In the genomic region with DNA sequence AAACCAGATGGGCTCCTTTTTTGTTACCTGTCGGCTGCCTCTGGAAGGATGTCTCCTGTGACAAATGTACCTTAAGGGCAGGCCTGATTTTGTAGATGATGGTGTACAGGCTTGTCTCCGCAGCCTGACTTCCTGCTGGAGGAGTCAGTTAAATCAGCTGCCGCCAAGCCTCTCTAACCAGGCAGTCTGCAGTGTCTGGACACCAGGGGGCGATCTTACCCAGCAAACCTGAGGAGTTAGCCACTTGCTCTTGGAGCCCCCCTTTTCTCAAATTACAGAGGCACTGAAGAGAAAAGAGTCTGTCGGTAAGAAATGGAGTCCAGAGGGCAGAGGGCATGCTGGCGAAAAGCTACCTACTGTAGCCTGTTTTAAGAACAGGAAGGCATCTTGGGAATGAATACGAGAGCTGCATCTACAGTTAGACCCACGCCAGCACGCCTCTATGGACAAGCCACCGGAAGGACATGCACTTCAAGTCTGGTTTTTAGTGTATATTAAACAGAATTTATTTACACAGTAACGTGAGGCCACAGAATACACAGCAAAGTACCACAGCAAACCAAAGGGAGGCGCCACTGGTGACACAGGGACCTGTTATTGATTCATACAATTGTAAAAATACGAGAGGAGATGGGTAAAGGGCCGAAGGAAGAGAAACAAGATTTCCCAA, we compare ENCODE assay signal across 8 mouse cellular contexts. TPM values are rescaled to one million over a fixed set of nuclear protein-coding genes. Genes with fewer than 3 reads are reported as not detected.
DNase-seq lines count a peak whose midpoint lies in the region; ATAC-seq and TF ChIP-seq lines count a peak whose summit lies in the region.

No protein-coding gene starts in this region.

- H3K4me1 ChIP-seq in embryonic facial prominence, embryonic 12.5 days, result peaks cover 14% of the 10 kb centered on the region
- H3K4me1 ChIP-seq in heart, embryonic 12.5 days (replicated peaks), result peaks cover 9% of the 10 kb centered on the region; the same call in 1 of the 2 replicates
- no peaks in the 10 kb centered on the region for H3K4me1 ChIP-seq in kidney, postnatal 0 days (replicated peaks; ENCODE audit: insufficient read depth, low read length)
- H3K4me1 ChIP-seq in liver, embryonic 14.5 days (replicated peaks; ENCODE audit: control insufficient read depth in 2 of 2, insufficient read depth in 2 of 2, low read length in 1 of 2), result no peaks in the 10 kb centered on the region
- 0 out of 2 replicates have a peak, but pooled peaks cover 2% of the 10 kb centered on the region for H3K4me1 ChIP-seq in neural tube, embryonic 14.5 days (ENCODE audit: control insufficient read depth, insufficient read depth, low read length)

- no peaks in the 10 kb centered on the region for H3K9me3 ChIP-seq in embryonic facial prominence, embryonic 12.5 days
- H3K9me3 ChIP-seq in heart, embryonic 12.5 days (replicated peaks), result no peaks in the 10 kb centered on the region
- no peaks in the 10 kb centered on the region for H3K9me3 ChIP-seq in kidney, postnatal 0 days (replicated peaks; ENCODE audit: low read length)
- no peaks in the 10 kb centered on the region for H3K9me3 ChIP-seq in liver, embryonic 14.5 days (ENCODE audit: control insufficient read depth, low read length)
- no peaks in the 10 kb centered on the region for H3K9me3 ChIP-seq in neural tube, embryonic 14.5 days (ENCODE audit: control insufficient read depth, low read length)

- H3K79me2 ChIP-seq in C2C12 (ENCODE audit: control insufficient read depth, insufficient read depth), result no peaks in the 10 kb centered on the region

- no peak overlapping the region for H3K27ac ChIP-seq in embryonic facial prominence, embryonic 12.5 days
- no peak overlapping the region for H3K27ac ChIP-seq in heart, embryonic 12.5 days (ENCODE audit: poor library complexity, severe bottlenecking)
- no peak overlapping the region for H3K27ac ChIP-seq in kidney, postnatal 0 days
- no peak overlapping the region for H3K27ac ChIP-seq in liver, embryonic 14.5 days
- H3K27ac ChIP-seq in neural tube, embryonic 14.5 days (ENCODE audit: low read depth, low read length), result no peak overlapping the region

- H3K27me3 ChIP-seq in C2C12 (ENCODE audit: control insufficient read depth, insufficient read depth, insufficient read length), result no peaks in the 10 kb centered on the region
- H3K27me3 ChIP-seq in embryonic facial prominence, embryonic 12.5 days, result no peaks in the 10 kb centered on the region; the same call in 1 of the 2 replicates
- H3K27me3 ChIP-seq in heart, embryonic 12.5 days (replicated peaks), result no peaks in the 10 kb centered on the region
- H3K27me3 ChIP-seq in kidney, postnatal 0 days (ENCODE audit: insufficient read depth, low read length), result no peaks in the 10 kb centered on the region; the same call in 1 of the 2 replicates
- H3K27me3 ChIP-seq in liver, embryonic 14.5 days (ENCODE audit: control insufficient read depth, insufficient read depth, low read length), result no peaks in the 10 kb centered on the region
- H3K27me3 ChIP-seq in neural tube, embryonic 14.5 days (ENCODE audit: control insufficient read depth, insufficient read depth, low read length), result no peaks in the 10 kb centered on the region

- no peak for TF ChIP-seq EP300 in liver, embryonic 14.5 days (IDR thresholded peaks at IDR 0.05; ENCODE audit: low read depth)

- 28% methylated on average over 14 of the region's 14 CpGs for WGBS in embryonic facial prominence, embryonic 12.5 days
- WGBS in heart, embryonic 12.5 days, result 45% methylated on average over 14 of the region's 14 CpGs
- WGBS in kidney, postnatal 0 days, result 21% methylated on average over 14 of the region's 14 CpGs
- 38% methylated on average over 14 of the region's 14 CpGs for whole genome bisulfite sequencing in liver, embryonic 14.5 days (ENCODE audit: insufficient replicate concordance)
- 43% methylated on average over 14 of the region's 14 CpGs for WGBS in neural tube, embryonic 14.5 days

- H3ac ChIP-seq in C2C12 (ENCODE audit: control insufficient read depth, insufficient read length, low read depth), result no peak overlapping the region

- TF ChIP-seq CTCF in C2C12 (IDR thresholded peaks at IDR 0.05; ENCODE audit: control insufficient read depth, insufficient read depth, insufficient read length), result peak; percentile 61
- TF ChIP-seq CTCF in kidney, postnatal 0 days (IDR thresholded peaks at IDR 0.05; ENCODE audit: low read depth), result peak; percentile 92
- peak; percentile 85 for TF ChIP-seq CTCF in liver, embryonic 14.5 days (IDR thresholded peaks at IDR 0.05; ENCODE audit: low read depth)

- peak; percentile 84 to 91 for DNase-seq in adrenal gland, postnatal 36 days
- peak; percentile 95 for DNase-seq in kidney, postnatal 0 days (ENCODE audit: low spot score)
- peak; percentile 24 to 30 (median 27) for DNase-seq in liver, embryonic 14.5 days (ENCODE audit: low read depth in 3 of 3, low spot score in 3 of 3)
- peak; percentile 62 for DNase-seq in telencephalon, adult 2 months (ENCODE audit: low read depth, low spot score)

- no peak overlapping the region for H3K9ac ChIP-seq in embryonic facial prominence, embryonic 12.5 days
- H3K9ac ChIP-seq in heart, embryonic 12.5 days, result no peak overlapping the region
- H3K9ac ChIP-seq in kidney, postnatal 0 days (ENCODE audit: low read depth, low read length), result no peak overlapping the region
- no peak overlapping the region for H3K9ac ChIP-seq in liver, embryonic 14.5 days (replicated peaks)
- H3K9ac ChIP-seq in neural tube, embryonic 14.5 days (replicated peaks; ENCODE audit: low read depth, low read length), result no peak overlapping the region

- H3K4me3 ChIP-seq in C2C12 (ENCODE audit: insufficient read depth, poor library complexity, severe bottlenecking), result no peak overlapping the region
- H3K4me3 ChIP-seq in embryonic facial prominence, embryonic 12.5 days, result no peak overlapping the region
- no peak overlapping the region for H3K4me3 ChIP-seq in heart, embryonic 12.5 days
- H3K4me3 ChIP-seq in kidney, postnatal 0 days (replicated peaks; ENCODE audit: low read depth, low read length), result no peak overlapping the region
- no peak overlapping the region for H3K4me3 ChIP-seq in liver, embryonic 14.5 days (ENCODE audit: insufficient read depth in 1 of 2, low read depth in 2 of 2, low read length in 2 of 2)
- no peak overlapping the region for H3K4me3 ChIP-seq in neural tube, embryonic 14.5 days (ENCODE audit: low read depth, low read length)

- H3K36me3 ChIP-seq in C2C12 (ENCODE audit: control insufficient read depth, insufficient read depth), result peaks cover 4% of the 10 kb centered on the region
- 0 out of 2 replicates have a peak, but pooled peaks cover 3% of the 10 kb centered on the region for H3K36me3 ChIP-seq in embryonic facial prominence, embryonic 12.5 days
- peaks cover 14% of the 10 kb centered on the region for H3K36me3 ChIP-seq in heart, embryonic 12.5 days
- H3K36me3 ChIP-seq in kidney, postnatal 0 days (ENCODE audit: insufficient read depth, low read length), result 0 out of 2 replicates have a peak, but pooled peaks cover 2% of the 10 kb centered on the region
- H3K36me3 ChIP-seq in liver, embryonic 14.5 days (replicated peaks; ENCODE audit: control insufficient read depth, insufficient read depth, low read depth), result no peaks in the 10 kb centered on the region
- H3K36me3 ChIP-seq in neural tube, embryonic 14.5 days (ENCODE audit: control insufficient read depth, insufficient read depth, low read length), result 0 out of 2 replicates have a peak, but pooled peaks cover under 1% of the 10 kb centered on the region

- H3K79me3 ChIP-seq in C2C12 (ENCODE audit: low read depth), result no peaks in the 10 kb centered on the region

- ATAC-seq in embryonic facial prominence, embryonic 12.5 days (ENCODE audit: insufficient number of reproducible peaks, insufficient read depth, low FRiP score, low TSS enrichment), result no peak
- ATAC-seq in heart, embryonic 12.5 days (ENCODE audit: insufficient number of reproducible peaks, low FRiP score), result 0 out of 2 replicates have a peak, but pooled peaks have one; percentile 45
- ATAC-seq in kidney, postnatal 0 days (replicated peaks; ENCODE audit: low FRiP score, low read depth), result peak; percentile 82
- no peak for ATAC-seq in liver, embryonic 14.5 days (ENCODE audit: insufficient read depth)
- ATAC-seq in neural tube, embryonic 14.5 days (ENCODE audit: low read depth), result peak; percentile 82

- H3K4me2 ChIP-seq in embryonic facial prominence, embryonic 12.5 days (replicated peaks), result peak overlapping the region; percentile 28; the same call in 1 of the 2 replicates
- no peak overlapping the region for H3K4me2 ChIP-seq in heart, embryonic 12.5 days
- H3K4me2 ChIP-seq in kidney, postnatal 0 days (ENCODE audit: low read length), result peak overlapping the region; percentile 35; the same call in 1 of the 2 replicates
- H3K4me2 ChIP-seq in liver, embryonic 14.5 days (ENCODE audit: low read depth), result no peak overlapping the region
- no peak overlapping the region for H3K4me2 ChIP-seq in neural tube, embryonic 14.5 days (ENCODE audit: low read depth, low read length)

TF ChIP-seq in C2C12, 6 proteins besides CTCF, POLR2A, EP300 and RAD21:
- TF ChIP-seq CEBPB (IDR thresholded peaks at IDR 0.05; ENCODE audit: low read depth), result no peak
- no peak for TF ChIP-seq USF1 (IDR thresholded peaks at IDR 0.05; ENCODE audit: low read depth)
- TF ChIP-seq FOSL1 (IDR thresholded peaks at IDR 0.05; ENCODE audit: insufficient read depth, low read length, poor library complexity, severe bottlenecking), result no peak
- no peak for TF ChIP-seq MYOD1 (IDR thresholded peaks at IDR 0.05; ENCODE audit: control insufficient read depth, insufficient read length, low read depth)
- no peak for TF ChIP-seq MYOG (IDR thresholded peaks at IDR 0.05; ENCODE audit: control insufficient read depth, extremely low read depth, insufficient read length)
- TF ChIP-seq MAX (IDR thresholded peaks at IDR 0.05), result no peak

RNA-seq across cellular contexts. Expression of a gene that starts 35.5 kb away (rescaled TPM):
- 60.6 TPM for polyA plus RNA-seq in C2C12 (2012; fragmentation: generic; extraction: Trizol)
- 100 to 1,000 TPM; 111 to 117 TPM for total RNA-seq in adrenal gland, postnatal 36 days (2021)
- polyA plus RNA-seq in embryonic facial prominence, embryonic 12.5 days (2016; fragmentation: Nextera tagmentation; extraction: Ambion mirVana), result 468 and 479 TPM in 2 replicates
- 397 and 400 TPM in 2 replicates for polyA plus RNA-seq in heart, embryonic 12.5 days (2016; fragmentation: Nextera tagmentation; extraction: Ambion mirVana)
- 452 and 462 TPM in 2 replicates for polyA plus RNA-seq in kidney, postnatal 0 days (2015; fragmentation: Nextera tagmentation; extraction: Ambion mirVana)
- polyA plus RNA-seq in liver, embryonic 14.5 days (2012; rRNA removed), result 14.2 and 15.3 TPM in 2 replicates
- 22.4 and 28.7 TPM in 2 replicates for polyA plus RNA-seq in liver, embryonic 14.5 days (2014; fragmentation: Nextera tagmentation; extraction: Ambion mirVana)
- polyA plus RNA-seq in neural tube, embryonic 14.5 days (2014; fragmentation: Nextera tagmentation; extraction: Ambion mirVana), result 598 and 623 TPM in 2 replicates

Comparison
In these comparisons a context has a peak if more than half of its experiments do, and no peak if none do; other contexts are left out.
1. DNase-seq: peak in every context shown above with its lines; median percentile 95 in kidney, postnatal 0 days; 88 in adrenal gland, postnatal 36 days; 62 in telencephalon, adult 2 months; 27 in liver, embryonic 14.5 days.
2. ATAC-seq: peak in heart, embryonic 12.5 days (single experiment), kidney, postnatal 0 days (single experiment) and neural tube, embryonic 14.5 days (single experiment); none in embryonic facial prominence, embryonic 12.5 days (single experiment) and liver, embryonic 14.5 days (single experiment).
3. H3K4me2 ChIP-seq: peak in embryonic facial prominence, embryonic 12.5 days (single experiment) and kidney, postnatal 0 days (single experiment); none in heart, embryonic 12.5 days (single experiment), liver, embryonic 14.5 days (single experiment) and neural tube, embryonic 14.5 days (single experiment).
4. Peak in every context shown above with its lines, with median percentiles within 50 percentile points of each other: CTCF ChIP-seq.